Mouse (Mus musculus): Measurements from ENCODE around the gene Grin1.

Grin1 gene

GRCm38 (mm10) chr2:25287927-25288649 lies 30.9 kb downstream of the Grin1 start, which contains the start of gene Tmem210:
TSS of gene Tmem210 (plus strand) at chr2:25288145.
- no peak for DNase-seq (ENCODE audit: low spot score in 2 of 2)

GRCm38 (mm10) chr2:25286837-25287636 lies 31.9 kb downstream of the Grin1 start:
- DNase-seq (ENCODE audit: low spot score in 2 of 2), result no peak

GRCm38 (mm10) chr2:25286314-25286713 lies 32.7 kb downstream of the Grin1 start:
- no peak for DNase-seq (ENCODE audit: low spot score in 2 of 2)

- no peak for DNase-seq (ENCODE audit: low spot score in 2 of 2)
Observed at GRCm38 (mm10) chr2:25285551-25285950, 33.4 kb downstream of the Grin1 start.

GRCm38 (mm10) chr2:25278928-25279882 lies 39.8 kb downstream of the Grin1 start:
- peak; percentile 66 to 86 for DNase-seq (ENCODE audit: low spot score in 2 of 2)

GRCm38 (mm10) chr2:25273010-25273409 lies 46.0 kb downstream of the Grin1 start:
- no peak for DNase-seq (ENCODE audit: low spot score in 2 of 2)

GRCm38 (mm10) chr2:25272515-25272914 lies 46.5 kb downstream of the Grin1 start:
- no peak for DNase-seq (ENCODE audit: low spot score in 2 of 2)

GRCm38 (mm10) chr2:25271827-25272511 lies 47.0 kb downstream of the Grin1 start, which contains the start of the genes Ssna1 and Anapc2:
TSS of gene Ssna1 (minus strand) at chr2:25272438.
TSS of gene Anapc2 (plus strand) at chr2:25272478.
- peak; percentile 95 to 98 for DNase-seq (ENCODE audit: low spot score in 2 of 2)

- DNase-seq (ENCODE audit: low spot score in 2 of 2), result no peak
Observed at GRCm38 (mm10) chr2:25267746-25268309, 51.2 kb downstream of the Grin1 start.

GRCm38 (mm10) chr2:25267241-25267640 lies 51.7 kb downstream of the Grin1 start:
- no peak for DNase-seq (ENCODE audit: low spot score in 2 of 2)

- DNase-seq (ENCODE audit: low spot score in 2 of 2), result no peak
Observed at GRCm38 (mm10) chr2:25266720-25267119, 52.3 kb downstream of the Grin1 start.

GRCm38 (mm10) chr2:25265897-25266656 lies 52.9 kb downstream of the Grin1 start:
- DNase-seq (ENCODE audit: low spot score in 2 of 2), result no peak

- DNase-seq (ENCODE audit: low spot score in 2 of 2), result no peak
Observed at GRCm38 (mm10) chr2:25264851-25265250, 54.1 kb downstream of the Grin1 start.

GRCm38 (mm10) chr2:25264286-25264660 lies 54.7 kb downstream of the Grin1 start:
- no peak for DNase-seq (ENCODE audit: low spot score in 2 of 2)

GRCm38 (mm10) chr2:25263623-25264285 lies 55.2 kb downstream of the Grin1 start:
- DNase-seq (ENCODE audit: low spot score in 2 of 2), result no peak

- DNase-seq (ENCODE audit: low spot score in 2 of 2), result no peak
Observed at GRCm38 (mm10) chr2:25262795-25263622, 56.0 kb downstream of the Grin1 start.

GRCm38 (mm10) chr2:25262291-25262767 lies 56.7 kb downstream of the Grin1 start, which contains the start of gene Tprn:
TSS of gene Tprn (plus strand) at chr2:25262618.
- peak; percentile 89 to 93 for DNase-seq (ENCODE audit: low spot score in 2 of 2)

GRCm38 (mm10) chr2:25261870-25262269 lies 57.1 kb downstream of the Grin1 start:
- no peak for DNase-seq (ENCODE audit: low spot score in 2 of 2)

Data from urinary bladder, postnatal 4 days (tissue).